Comparison of ENCODE assay signal across 8 mouse cellular contexts in genomic region chr11:28583911-28584434, GRCm38 (mm10). TPM values are rescaled to one million over a fixed set of nuclear protein-coding genes. Genes with fewer than 3 reads are reported as not detected.
DNase-seq lines count a peak whose midpoint lies in the region; ATAC-seq lines count a peak whose summit lies in the region.

Gene Ccdc85a (minus strand): TSS chr11:28584324.

- no peak within 1 kb of the TSS for H3K9ac ChIP-seq in liver, embryonic 15.5 days
- H3K9ac ChIP-seq in neural tube, embryonic 15.5 days (replicated peaks), result peak within 1 kb of the TSS; percentile 77

- no peaks in the 10 kb centered on the region; the same call in 1 of the 2 replicates for H3K4me1 ChIP-seq in liver, embryonic 15.5 days (replicated peaks)
- peaks cover 20% of the 10 kb centered on the region for H3K4me1 ChIP-seq in neural tube, embryonic 15.5 days

- 0 out of 2 replicates have a peak, but pooled peaks have one; percentile 34 for ATAC-seq in liver, embryonic 15.5 days (ENCODE audit: insufficient read depth)
- peak; percentile 97 for ATAC-seq in neural tube, embryonic 15.5 days (ENCODE audit: low FRiP score)

- WGBS in liver, embryonic 15.5 days (ENCODE audit: insufficient replicate concordance), result under 1% methylated on average over 25 of the region's 25 CpGs
- under 1% methylated on average over 24 of the region's 25 CpGs for WGBS in neural tube, embryonic 15.5 days

- H3K27ac ChIP-seq in liver, embryonic 15.5 days (replicated peaks), result no peak within 1 kb of the TSS
- H3K27ac ChIP-seq in neural tube, embryonic 15.5 days (replicated peaks), result peak within 1 kb of the TSS; percentile 86

- H3K36me3 ChIP-seq in liver, embryonic 15.5 days (replicated peaks), result no peaks in the 10 kb centered on the region
- no peaks in the 10 kb centered on the region for H3K36me3 ChIP-seq in neural tube, embryonic 15.5 days

- H3K9me3 ChIP-seq in liver, embryonic 15.5 days (replicated peaks), result no peaks in the 10 kb centered on the region
- no peaks in the 10 kb centered on the region for H3K9me3 ChIP-seq in neural tube, embryonic 15.5 days (replicated peaks)

- DNase-seq in Muller cell, postnatal 12 days (ENCODE audit: inconsistent ontology term), result peak; percentile 89
- peak; percentile 46 for DNase-seq in cerebellum, adult 9-10 months
- DNase-seq in frontal cortex, adult 2 months (ENCODE audit: extremely low spot score in 1 of 2, low spot score in 1 of 2), result peak; percentile 90 to 96
- peak; percentile 81 for DNase-seq in heart, postnatal 4 days
- peak; percentile 90 to 97 for DNase-seq in layer of hippocampus, adult 18-20 months (ENCODE audit: low spot score in 2 of 2)
- peak; percentile 53 for DNase-seq in urinary bladder, postnatal 25 days (ENCODE audit: low spot score)

- peak within 1 kb of the TSS; percentile 63 for H3K4me2 ChIP-seq in liver, embryonic 15.5 days
- peak within 1 kb of the TSS; percentile 90 for H3K4me2 ChIP-seq in neural tube, embryonic 15.5 days

- H3K4me3 ChIP-seq in liver, embryonic 15.5 days (replicated peaks), result peak within 1 kb of the TSS; percentile 37
- H3K4me3 ChIP-seq in neural tube, embryonic 15.5 days (replicated peaks), result peak within 1 kb of the TSS; percentile 77

- H3K27me3 ChIP-seq in liver, embryonic 15.5 days, result peaks cover 31% of the 10 kb centered on the region
- H3K27me3 ChIP-seq in neural tube, embryonic 15.5 days (replicated peaks), result no peaks in the 10 kb centered on the region

RNA-seq across cellular contexts. Expression of gene Ccdc85a, which starts in this region (rescaled TPM):
- 28.6 and 30.0 TPM in 2 replicates for polyA plus RNA-seq in frontal cortex, adult 2 months (2012; rRNA removed)
- 1 to 10 TPM; 3.2 to 4.0 TPM for total RNA-seq in heart, postnatal 4 days (2021)
- 100 to 1,000 TPM; 136 to 146 TPM for total RNA-seq in layer of hippocampus, adult 18-20 months (2021)
- 0.05 and 0.13 TPM in 2 replicates for polyA plus RNA-seq in liver, embryonic 15.5 days (2015; fragmentation: Nextera tagmentation; extraction: Ambion mirVana)
- polyA plus RNA-seq in neural tube, embryonic 15.5 days (2015; fragmentation: Nextera tagmentation; extraction: Ambion mirVana), result 41.8 and 48.5 TPM in 2 replicates

Comparison
In these comparisons a context has a peak if more than half of its experiments do, and no peak if none do; other contexts are left out.
1. RNA of gene Ccdc85a (total RNA-seq): 136 to 146 TPM in layer of hippocampus, adult 18-20 months; 3.2 to 4.0 TPM in heart, postnatal 4 days; every median in the first group is over 10 times any median in the second.
2. RNA of gene Ccdc85a (polyA plus RNA-seq): 41.8 to 48.5 TPM in neural tube, embryonic 15.5 days and 28.6 to 30.0 TPM in frontal cortex, adult 2 months; 0.05 to 0.13 TPM in liver, embryonic 15.5 days; every median in the first group is over 10 times any median in the second.
3. Peak in ATAC-seq, H3K4me3 ChIP-seq and H3K4me2 ChIP-seq in liver, embryonic 15.5 days; RNA of the gene not detected or under 1 TPM.
4. Peak in every context shown above with its lines, with median percentiles within 50 percentile points of each other: DNase-seq.